Mouse (Mus musculus) bone marrow, adult 2 months (tissue): ENCODE data around the gene Rwdd3. TPM values are rescaled to one million over a fixed set of nuclear protein-coding genes. Genes with fewer than 3 reads are reported as not detected.

ENCODE experiments used
- H3K27ac ChIP-seq: fragments of 200-500 bp; 2 replicates; pipeline ENCODE4 v1.5.1; 2012; ENCODE audit warnings: low read depth, mild to moderate bottlenecking, control low read depth, inconsistent platforms, low read length; ENCODE audit not compliant: control insufficient read depth, poor library complexity, insufficient read depth
- H3K4me1 ChIP-seq: fragments of 200-500 bp; 2 replicates; pipeline ENCODE4 v1.6.1; 2011; ENCODE audit warnings: low read length; ENCODE audit not compliant: control insufficient read depth, insufficient read depth
- H3K4me3 ChIP-seq: fragments of 200-500 bp; replicated peaks from 2 replicates; pipeline ENCODE3; 2011; ENCODE audit warnings: mild to moderate bottlenecking, low read depth, low read length, control low read depth; ENCODE audit not compliant: control insufficient read depth
- CTCF ChIP-seq: fragments of 200-500 bp; IDR thresholded peaks from 2 replicates; pipeline ENCODE4 v1.5.1; 2011; ENCODE audit warnings: low read length, control low read depth; ENCODE audit not compliant: control insufficient read depth, insufficient read depth
- POLR2A ChIP-seq: fragments of 200-500 bp; IDR thresholded peaks from 2 replicates; pipeline ENCODE4 v1.6.1; 2011; ENCODE audit warnings: low read depth, mild to moderate bottlenecking, control low read depth, low read length, borderline replicate concordance; ENCODE audit not compliant: control insufficient read depth
- WGBS: fragments of 180-500 bp; shearing (Covaris S2); methylation state at CpG from one replicate; pipeline ENCODE4 v1.1.7; 2018; 5-methylcytosine and 5-hydroxymethylcytosine counted together
- polyA plus RNA-seq: library from polyadenylated mRNA; stranded (reverse); fragments of >200 nt; gene quantifications from 2 replicates; pipeline ENCODE4 v1.2.4, GENCODE M21; 2011; ENCODE audit warnings: low replicate concordance; ENCODE audit not compliant: missing spikeins, insufficient read depth, insufficient read length

Gene Rwdd3
- 1.7 and 4.8 TPM in 2 replicates for polyA plus RNA-seq

DNA sequence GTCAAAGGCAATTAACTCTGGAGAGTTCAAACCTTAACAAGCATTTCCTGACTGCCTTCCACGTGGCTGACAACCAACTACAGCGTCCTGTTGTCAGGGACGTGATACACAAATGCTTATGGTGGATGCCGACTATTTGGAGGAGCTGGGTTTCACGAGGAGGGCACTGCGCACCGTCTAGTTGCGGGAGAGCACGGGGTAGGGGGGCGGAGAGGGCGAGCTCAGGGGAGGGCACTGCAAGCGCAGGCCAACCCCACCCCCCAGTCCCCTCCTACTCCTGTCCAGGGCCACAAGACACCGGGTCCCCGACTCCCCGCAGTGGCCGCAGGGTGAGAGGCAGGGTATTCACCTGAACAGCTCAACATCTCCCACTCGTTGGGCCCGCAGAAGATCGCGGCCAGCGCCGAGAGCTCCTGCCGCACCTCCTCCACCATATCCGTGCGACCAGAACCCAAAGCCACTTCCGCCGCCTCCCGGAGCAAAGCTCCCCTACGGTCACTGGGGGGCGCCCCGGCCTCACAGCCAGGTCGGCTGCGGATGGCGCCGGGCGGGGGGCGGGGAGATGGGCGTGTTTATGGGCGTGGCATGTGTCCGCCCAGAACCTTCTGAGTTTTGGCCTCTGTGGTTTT is at the start of gene Rwdd3:
Gene Rwdd3, minus strand, starts transcription at position 453 of the 629 bp plus-strand sequence.
- 1% methylated on average over 40 of the region's 40 CpGs for WGBS
- TF ChIP-seq CTCF (peak; percentile 65), POLR2A (peak; percentile 67; the same call in 1 of the 2 replicates)
- peak within 1 kb of the TSS; percentile 49 for H3K27ac ChIP-seq
- H3K4me1 ChIP-seq = no peaks in the 10 kb centered on the region
- peak within 1 kb of the TSS; percentile 87 for H3K4me3 ChIP-seq

DNA sequence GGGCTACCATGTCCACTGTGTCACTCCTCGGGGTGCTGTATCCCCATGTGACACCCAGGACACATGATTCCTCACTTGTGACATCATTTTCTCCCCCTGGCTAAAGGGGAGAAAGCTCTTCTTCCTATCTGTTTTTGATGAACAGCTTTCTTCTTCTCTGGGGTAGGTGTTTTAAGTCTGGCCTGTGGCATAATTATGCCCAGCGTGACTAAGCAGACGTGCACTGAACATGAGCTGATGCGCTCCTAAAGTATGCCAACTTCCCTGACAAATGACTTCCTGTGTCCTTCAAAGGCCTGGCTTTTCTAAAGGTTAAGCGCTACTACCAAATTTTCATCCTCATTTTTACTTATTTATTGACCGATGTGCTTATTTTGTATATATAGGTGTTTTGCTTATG is 45.5 kb upstream of the Rwdd3 start:
- Histone ChIP-seq H3K4me3 (no peak overlapping the region), H3K27ac (no peak overlapping the region), H3K4me1 (no peaks in the 10 kb centered on the region)
- WGBS = 91% methylated on average over 6 of the region's 6 CpGs
- TF ChIP-seq POLR2A (no peak), CTCF (no peak)

GRCm38 (mm10) chr3:121213501-121213900 is 42.0 kb upstream of the Rwdd3 start:
- TF ChIP-seq POLR2A (no peak), CTCF (no peak)
- H3K4me3 ChIP-seq = no peak overlapping the region
- no peaks in the 10 kb centered on the region for H3K4me1 ChIP-seq
- H3K27ac ChIP-seq = no peak overlapping the region
- 69% methylated on average over 3 of the region's 3 CpGs for WGBS

GRCm38 (mm10) chr3:121212156-121212555 is 40.7 kb upstream of the Rwdd3 start:
- Histone ChIP-seq H3K4me3 (no peak overlapping the region), H3K27ac (no peak overlapping the region), H3K4me1 (no peaks in the 10 kb centered on the region)
- WGBS = 44% methylated on average over 1 of the region's 1 CpGs
- no peak for TF ChIP-seq CTCF
- TF ChIP-seq POLR2A = no peak

GRCm38 (mm10) chr3:121208994-121209393 is 37.5 kb upstream of the Rwdd3 start:
- Histone ChIP-seq H3K4me3 (no peak overlapping the region), H3K27ac (no peak overlapping the region), H3K4me1 (no peaks in the 10 kb centered on the region)
- WGBS = 83% methylated on average over 5 of the region's 5 CpGs
- no peak for TF ChIP-seq CTCF
- TF ChIP-seq POLR2A = no peak

- 91% methylated on average over 19 of the region's 19 CpGs for WGBS
- Histone ChIP-seq H3K27ac (no peak overlapping the region), H3K4me3 (no peak overlapping the region), H3K4me1 (no peaks in the 10 kb centered on the region)
- TF ChIP-seq POLR2A (no peak), CTCF (no peak)
These were observed 34.8 kb upstream of the Rwdd3 start for GRCm38 (mm10) chr3:121206202-121206882.

DNA sequence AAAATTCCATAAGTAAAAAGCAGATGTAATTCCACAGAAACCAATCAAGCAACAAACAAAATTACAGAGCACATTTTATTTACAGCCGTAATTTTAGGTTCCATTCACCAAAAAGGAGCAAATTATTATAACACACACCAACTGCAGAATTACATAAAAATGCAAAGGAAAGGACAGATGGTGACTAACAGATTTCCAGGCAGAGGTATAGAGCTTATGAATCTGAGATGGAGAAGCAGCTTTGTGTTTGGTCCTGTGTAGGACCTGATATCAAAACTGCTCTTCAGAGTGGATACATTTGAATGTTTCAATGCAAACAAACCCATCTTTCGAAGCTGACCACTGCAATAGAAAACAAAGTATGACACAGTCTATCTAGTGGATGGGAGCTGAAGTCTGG is 31.1 kb upstream of the Rwdd3 start:
- H3K4me1 ChIP-seq = no peaks in the 10 kb centered on the region
- WGBS = 83% methylated on average over 2 of the region's 2 CpGs
- H3K4me3 ChIP-seq = no peak overlapping the region
- H3K27ac ChIP-seq = no peak overlapping the region
- TF ChIP-seq CTCF = no peak
- no peak for TF ChIP-seq POLR2A

GRCm38 (mm10) chr3:121201012-121201747 is 29.7 kb upstream of the Rwdd3 start:
- no peak overlapping the region for H3K4me3 ChIP-seq
- H3K4me1 ChIP-seq = no peaks in the 10 kb centered on the region
- 11% methylated on average over 11 of the region's 11 CpGs for WGBS
- TF ChIP-seq CTCF (no peak), POLR2A (no peak)
- H3K27ac ChIP-seq = peak overlapping the region; percentile 1; the same call in 1 of the 2 replicates
